Mouse (Mus musculus): ENCODE data around the gene Pptc7.

DNA sequence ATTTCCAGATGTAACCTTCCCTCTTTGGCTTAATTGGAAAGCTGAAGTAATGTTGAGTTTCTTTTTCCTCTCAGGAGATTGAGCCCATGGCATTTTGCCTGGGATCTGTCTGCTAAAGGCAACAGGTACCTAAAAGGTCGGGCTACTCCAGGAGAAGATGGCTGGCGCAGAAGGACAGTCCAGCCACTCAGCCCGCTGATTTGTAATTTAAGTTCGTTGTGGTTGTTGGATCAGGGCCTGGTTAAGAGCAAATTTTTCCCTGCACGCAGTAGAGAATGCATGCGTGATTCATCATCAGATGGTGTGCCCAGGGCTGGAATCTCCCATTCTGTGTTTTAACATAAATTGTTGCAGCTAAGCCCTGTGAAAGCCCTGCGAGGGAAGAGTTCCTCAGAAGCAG is 19.8 kb downstream of the Pptc7 start:
- TF ChIP-seq CTCF (IDR thresholded peaks at IDR 0.05; ENCODE audit: low read depth, low read length): no peak
- TF ChIP-seq POLR2A (IDR thresholded peaks at IDR 0.05; ENCODE audit: insufficient read depth, low read length): no peak

Measured in ES-Bruce4 (cell line).